Mouse (Mus musculus) kidney, embryonic 16.5 days (tissue): ENCODE measurements at regions not wholly inside any gene's neighbourhood (a gene's known extent, or its start where the extent isn't known, plus 50 kb on each side); places are given as distances from the start of the nearest gene placed in this dataset.

Source experiments
- ATAC-seq: fragments of 200-750 bp; cut with Nextera tagmentation; 2 replicates; pipeline ENCODE4 v1.8.0; 2017; ENCODE audit warnings: moderate TSS enrichment; ENCODE audit not compliant: low FRiP score, low TSS enrichment
- H3K27ac ChIP-seq: fragments of 300-500 bp; sonication (generic); 2 replicates; pipeline ENCODE4 v1.5.1; 2014; ENCODE audit warnings: low read length
- H3K27me3 ChIP-seq: fragments of 300-500 bp; sonication (generic); 2 replicates; pipeline ENCODE4 v1.6.1; 2014; ENCODE audit warnings: low read length, control low read depth, mixed read lengths; ENCODE audit not compliant: insufficient read depth
- H3K36me3 ChIP-seq: fragments of 300-500 bp; sonication (generic); 2 replicates; pipeline ENCODE4 v1.6.1; 2014; ENCODE audit warnings: low read length, control low read depth, mixed read lengths; ENCODE audit not compliant: insufficient read depth
- H3K4me1 ChIP-seq: fragments of 300-500 bp; sonication (generic); 2 replicates; pipeline ENCODE4 v1.6.1; 2014; ENCODE audit warnings: low read length, control low read depth, mixed read lengths; ENCODE audit not compliant: insufficient read depth
- H3K4me2 ChIP-seq: fragments of 300-500 bp; sonication (generic); replicated peaks from 2 replicates; pipeline ENCODE4 v1.6.1; 2014; ENCODE audit warnings: low read depth, low read length
- H3K4me3 ChIP-seq: fragments of 300-500 bp; sonication (generic); 2 replicates; pipeline ENCODE4 v1.5.1; 2014; ENCODE audit warnings: mild to moderate bottlenecking, low read length
- H3K9ac ChIP-seq: fragments of 300-500 bp; sonication (generic); replicated peaks from 2 replicates; pipeline ENCODE4 v1.6.1; 2014; ENCODE audit warnings: low read length
- H3K9me3 ChIP-seq: fragments of 300-500 bp; sonication (generic); 2 replicates; pipeline ENCODE4 v1.6.1; 2016; ENCODE audit warnings: low read length, control low read depth
- WGBS: fragments of 180-500 bp; shearing (Covaris S2); extraction: QIAGEN DNeasy Blood & Tissue Kit; methylation state at CpG from one replicate; pipeline ENCODE4 v1.1.7; 2014; 5-methylcytosine and 5-hydroxymethylcytosine counted together

- no peaks in the 10 kb centered on the region for H3K4me1 ChIP-seq
- no peaks in the 10 kb centered on the region for H3K27me3 ChIP-seq
- H3K36me3 ChIP-seq: no peaks in the 10 kb centered on the region
- H3K9me3 ChIP-seq: no peaks in the 10 kb centered on the region
- no peak overlapping the region for H3K9ac ChIP-seq
- no peak overlapping the region for H3K4me2 ChIP-seq
- ATAC-seq: no peak
- 78% methylated on average over 7 of the region's 7 CpGs for WGBS
- H3K27ac ChIP-seq: no peak overlapping the region
- H3K4me3 ChIP-seq: no peak overlapping the region
Measured at GRCm38 (mm10) chr1:168046347-168046746, 357.3 kb downstream of the Lmx1a start.

- no peak overlapping the region for H3K9ac ChIP-seq
- WGBS: 93% methylated on average over 1 of the region's 1 CpGs
- H3K9me3 ChIP-seq: no peaks in the 10 kb centered on the region
- no peaks in the 10 kb centered on the region for H3K27me3 ChIP-seq
- no peaks in the 10 kb centered on the region for H3K36me3 ChIP-seq
- no peak overlapping the region for H3K4me2 ChIP-seq
- no peaks in the 10 kb centered on the region for H3K4me1 ChIP-seq
- H3K4me3 ChIP-seq: no peak overlapping the region
- no peak overlapping the region for H3K27ac ChIP-seq
- ATAC-seq: no peak
Measured at GRCm38 (mm10) chr1:168046749-168047148, 357.7 kb downstream of the Lmx1a start.

GRCm38 (mm10) chr1:168049965-168050364 is 360.9 kb downstream of the Lmx1a start:
- Histone ChIP-seq H3K4me2 (no peak overlapping the region), H3K27me3 (no peaks in the 10 kb centered on the region), H3K4me3 (no peak overlapping the region), H3K27ac (no peak overlapping the region), H3K4me1 (no peaks in the 10 kb centered on the region), H3K36me3 (no peaks in the 10 kb centered on the region), H3K9me3 (no peaks in the 10 kb centered on the region), H3K9ac (no peak overlapping the region)
- 81% methylated on average over 3 of the region's 3 CpGs for WGBS
- ATAC-seq: no peak

GRCm38 (mm10) chr1:168056479-168056878 is 367.4 kb downstream of the Lmx1a start:
- no peak for ATAC-seq
- Histone ChIP-seq H3K4me1 (peaks cover 5% of the 10 kb centered on the region; the same call in 1 of the 2 replicates), H3K9ac (no peak overlapping the region), H3K27me3 (no peaks in the 10 kb centered on the region), H3K4me2 (peak overlapping the region; percentile 34), H3K36me3 (no peaks in the 10 kb centered on the region), H3K4me3 (no peak overlapping the region), H3K27ac (no peak overlapping the region), H3K9me3 (no peaks in the 10 kb centered on the region)
- 5% methylated on average over 7 of the region's 7 CpGs for WGBS

GRCm38 (mm10) chr1:168057479-168057878 is 368.4 kb downstream of the Lmx1a start:
- no peaks in the 10 kb centered on the region for H3K36me3 ChIP-seq
- no peak for ATAC-seq
- WGBS: 79% methylated on average over 9 of the region's 9 CpGs
- peaks cover 5% of the 10 kb centered on the region; the same call in 1 of the 2 replicates for H3K4me1 ChIP-seq
- H3K27ac ChIP-seq: no peak overlapping the region
- no peak overlapping the region for H3K9ac ChIP-seq
- no peak overlapping the region for H3K4me2 ChIP-seq
- H3K9me3 ChIP-seq: no peaks in the 10 kb centered on the region
- H3K4me3 ChIP-seq: no peak overlapping the region
- no peaks in the 10 kb centered on the region for H3K27me3 ChIP-seq

- Histone ChIP-seq H3K4me1 (peaks cover 5% of the 10 kb centered on the region; the same call in 1 of the 2 replicates), H3K9me3 (no peaks in the 10 kb centered on the region), H3K27me3 (no peaks in the 10 kb centered on the region), H3K9ac (no peak overlapping the region), H3K4me2 (no peak overlapping the region), H3K4me3 (no peak overlapping the region), H3K27ac (no peak overlapping the region), H3K36me3 (no peaks in the 10 kb centered on the region)
- no peak for ATAC-seq
- WGBS: 90% methylated on average over 4 of the region's 4 CpGs
Measured at GRCm38 (mm10) chr1:168058769-168059168, 369.7 kb downstream of the Lmx1a start.

- Histone ChIP-seq H3K4me3 (no peak overlapping the region), H3K27ac (no peak overlapping the region), H3K4me1 (peaks cover 2% of the 10 kb centered on the region), H3K27me3 (no peaks in the 10 kb centered on the region), H3K9me3 (no peaks in the 10 kb centered on the region), H3K9ac (no peak overlapping the region), H3K4me2 (no peak overlapping the region), H3K36me3 (no peaks in the 10 kb centered on the region)
- WGBS: 83% methylated on average over 7 of the region's 7 CpGs
- no peak for ATAC-seq
Measured at GRCm38 (mm10) chr1:168064065-168064664, 367.9 kb downstream of the Pbx1 start.

GRCm38 (mm10) chr1:168065598-168066041 is 366.4 kb downstream of the Pbx1 start:
- Histone ChIP-seq H3K27ac (no peak overlapping the region), H3K9ac (no peak overlapping the region), H3K4me3 (no peak overlapping the region), H3K36me3 (no peaks in the 10 kb centered on the region), H3K27me3 (no peaks in the 10 kb centered on the region), H3K4me2 (no peak overlapping the region), H3K9me3 (no peaks in the 10 kb centered on the region), H3K4me1 (peaks cover 2% of the 10 kb centered on the region)
- ATAC-seq: no peak
- WGBS: 55% methylated on average over 6 of the region's 6 CpGs

- Histone ChIP-seq H3K27ac (no peak overlapping the region), H3K9ac (no peak overlapping the region), H3K27me3 (no peaks in the 10 kb centered on the region), H3K4me2 (no peak overlapping the region), H3K4me3 (no peak overlapping the region), H3K9me3 (no peaks in the 10 kb centered on the region), H3K36me3 (no peaks in the 10 kb centered on the region), H3K4me1 (peaks cover 2% of the 10 kb centered on the region)
- no peak for ATAC-seq
- 58% methylated on average over 6 of the region's 6 CpGs for WGBS
Measured at GRCm38 (mm10) chr1:168066810-168067209, 365.3 kb downstream of the Pbx1 start.

GRCm38 (mm10) chr1:168068003-168068919 is 363.8 kb downstream of the Pbx1 start:
- Histone ChIP-seq H3K27me3 (no peaks in the 10 kb centered on the region), H3K9ac (no peak overlapping the region), H3K4me2 (no peak overlapping the region), H3K4me1 (peaks cover 2% of the 10 kb centered on the region), H3K9me3 (no peaks in the 10 kb centered on the region), H3K27ac (no peak overlapping the region), H3K36me3 (no peaks in the 10 kb centered on the region), H3K4me3 (no peak overlapping the region)
- ATAC-seq: no peak
- WGBS: 62% methylated on average over 9 of the region's 9 CpGs
